Mouse (Mus musculus): Measurements from ENCODE around the gene Cyp2j8.
"Not testable (repeated sequence)": the region's sequence is repeated elsewhere in the genome, so short reads cannot be mapped to it uniquely, and the experiment has no call there.

Cyp2j8 gene

DNA sequence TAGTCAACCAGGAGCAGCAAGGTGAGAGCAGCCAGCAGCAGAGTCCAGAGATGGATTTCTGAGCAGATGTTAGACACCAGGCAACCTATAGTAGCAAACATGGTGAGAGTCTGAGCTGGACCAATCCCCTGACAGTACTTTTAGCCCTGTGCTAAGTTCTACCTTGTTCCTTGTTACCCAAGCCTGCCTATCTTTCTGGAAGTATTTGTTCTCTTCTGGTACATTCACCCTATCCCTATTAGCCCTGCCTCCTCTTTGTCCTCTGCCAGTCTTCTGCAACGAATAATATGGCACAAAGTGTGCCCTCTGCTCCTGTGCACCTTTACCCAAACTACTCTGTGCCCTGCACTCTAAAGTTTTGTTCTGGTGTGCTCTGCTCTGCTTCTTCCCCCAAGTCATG, at the start of gene Cyp2j8:
Gene Cyp2j8 (minus strand): TSS at position 101 of the 400 bp plus-strand sequence.
- DNase-seq (ENCODE audit: low spot score): no peak

DNA sequence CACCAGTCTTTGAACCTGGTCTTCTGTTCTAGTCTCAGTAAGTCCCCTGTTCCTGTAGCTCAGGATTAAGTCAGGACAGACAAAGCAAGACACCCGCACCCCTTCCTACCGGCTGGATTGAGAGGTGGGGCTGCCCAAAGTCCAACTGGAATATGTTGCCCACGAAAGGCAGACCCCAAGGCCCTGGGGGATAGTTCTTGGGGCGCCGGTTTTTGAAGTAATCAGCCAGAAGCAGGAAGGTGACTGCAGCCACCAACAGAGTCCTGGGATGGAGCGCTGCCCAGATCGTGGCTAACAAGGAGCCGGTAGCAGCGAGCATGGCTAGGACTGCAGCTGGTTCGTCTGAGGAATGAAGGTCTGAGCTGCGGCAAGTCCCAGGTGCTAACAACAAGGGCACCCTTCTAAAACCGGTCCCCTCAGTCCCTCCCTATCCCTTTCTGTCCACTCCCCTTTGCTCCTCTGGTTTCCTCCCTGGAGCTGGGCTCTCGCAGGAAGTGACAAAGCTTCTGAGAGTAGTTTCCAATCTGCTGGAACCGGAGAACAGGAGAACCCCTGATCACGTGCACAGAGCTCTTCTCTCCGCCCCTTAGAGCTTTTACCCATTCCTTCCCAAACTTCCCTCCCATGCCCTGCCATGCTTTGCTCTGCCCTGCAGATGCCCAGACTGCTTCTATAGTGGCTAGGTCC, 46.1 kb upstream of the Cyp2j8 start, which contains the start of gene Cyp2j6:
Gene Cyp2j6 (minus strand): TSS at position 529 of the 687 bp plus-strand sequence.
- DNase-seq (ENCODE audit: low spot score): no peak

DNA sequence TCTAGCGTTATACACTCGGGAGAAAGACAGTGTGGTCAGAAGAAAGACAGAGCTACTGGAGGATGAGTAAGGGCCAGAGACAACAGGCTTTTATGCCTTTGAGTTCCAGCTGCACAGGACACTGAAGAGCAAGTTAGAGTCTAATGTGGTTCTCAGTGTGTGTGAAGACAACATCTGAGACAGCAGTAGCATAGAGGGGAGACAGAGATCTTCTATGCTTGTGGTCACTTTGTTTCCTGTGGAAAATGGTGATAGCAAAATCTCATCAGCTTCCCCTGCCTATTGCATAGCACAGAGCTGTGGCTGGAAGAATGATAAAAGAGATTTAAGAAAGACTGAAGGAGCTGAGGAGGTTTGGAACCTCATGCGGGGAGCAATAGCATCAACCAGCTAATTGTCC, 44.4 kb upstream of the Cyp2j8 start:
- DNase-seq (ENCODE audit: low spot score): no peak

DNA sequence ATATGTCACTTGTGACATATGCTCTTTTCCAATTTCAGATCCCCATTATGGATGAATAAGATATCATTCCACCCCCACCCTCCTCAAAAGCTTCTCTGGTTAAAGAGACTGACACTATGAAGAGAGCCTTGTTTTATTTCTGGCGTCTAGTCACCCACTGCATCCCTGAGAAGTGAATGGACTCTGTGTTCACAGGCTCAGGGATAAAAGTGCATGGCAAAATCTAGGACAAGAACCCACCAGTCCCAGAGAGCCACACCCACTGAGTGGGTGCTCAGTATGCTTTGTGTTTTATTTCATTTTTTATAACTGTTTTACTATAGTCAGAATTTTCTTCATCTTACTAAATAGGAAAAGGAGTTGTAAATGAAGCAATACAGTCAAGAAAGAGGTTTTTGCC, 38.8 kb upstream of the Cyp2j8 start:
- DNase-seq (ENCODE audit: low spot score): no peak

DNA sequence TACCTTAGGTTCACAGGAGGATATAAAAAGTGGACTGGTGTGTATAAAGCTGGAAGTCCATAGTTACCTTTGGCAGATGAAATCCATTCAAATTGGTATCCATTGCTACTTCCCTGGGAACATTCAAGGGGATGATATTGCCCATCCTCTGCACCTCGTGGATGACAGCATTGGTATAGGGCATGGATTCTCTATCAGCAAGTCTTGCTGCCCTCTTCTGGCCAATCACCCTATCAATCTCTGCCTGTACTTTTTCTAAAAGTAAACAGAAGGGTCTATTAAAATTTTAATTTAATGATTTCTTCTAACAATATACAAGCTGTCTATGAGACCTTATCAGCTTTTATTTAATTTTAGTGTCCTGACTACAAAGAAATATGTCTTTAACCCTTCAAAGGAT, 18.6 kb upstream of the Cyp2j8 start:
- no peak for DNase-seq (ENCODE audit: low spot score)

DNA sequence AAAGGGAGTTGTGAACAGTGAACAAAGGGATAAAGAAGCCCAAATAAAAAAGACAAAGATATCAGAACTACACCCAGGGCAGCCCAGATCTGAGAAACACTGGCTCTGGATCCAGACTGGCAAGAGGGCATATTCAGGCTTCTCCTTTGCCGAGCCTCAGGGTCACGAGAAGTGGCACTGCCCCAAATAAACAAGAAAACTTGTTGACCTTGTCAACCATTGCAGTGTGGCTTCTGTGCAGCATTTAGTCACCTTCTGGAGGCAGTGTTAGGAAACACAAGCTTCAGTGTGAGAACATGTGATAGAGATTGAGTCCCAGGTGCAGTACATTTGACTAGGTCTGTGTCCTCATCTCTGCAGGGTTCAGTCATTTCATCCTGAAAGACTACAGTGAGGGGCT, 15.1 kb upstream of the Cyp2j8 start:
- DNase-seq (ENCODE audit: low spot score): no peak

DNA sequence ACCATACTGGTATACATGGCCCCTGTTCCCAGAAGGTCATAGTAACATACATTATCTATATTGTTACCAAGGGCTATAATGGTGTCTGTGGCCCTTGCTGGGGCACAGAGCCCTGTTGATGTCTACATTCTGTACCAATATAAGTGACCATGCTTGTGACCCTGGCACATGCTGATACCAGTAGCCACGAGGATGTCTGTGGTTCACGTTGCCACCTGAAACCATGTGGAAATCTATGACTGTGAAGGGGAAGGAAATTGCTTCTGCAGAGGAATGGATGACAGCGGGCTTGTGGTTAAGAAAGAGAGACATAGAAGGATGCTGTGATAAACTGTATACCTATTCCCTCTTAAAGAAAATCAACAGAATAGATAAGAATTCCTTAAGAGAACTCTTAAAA, 2.9 kb upstream of the Cyp2j8 start:
- DNase-seq (ENCODE audit: low spot score): no peak

DNA sequence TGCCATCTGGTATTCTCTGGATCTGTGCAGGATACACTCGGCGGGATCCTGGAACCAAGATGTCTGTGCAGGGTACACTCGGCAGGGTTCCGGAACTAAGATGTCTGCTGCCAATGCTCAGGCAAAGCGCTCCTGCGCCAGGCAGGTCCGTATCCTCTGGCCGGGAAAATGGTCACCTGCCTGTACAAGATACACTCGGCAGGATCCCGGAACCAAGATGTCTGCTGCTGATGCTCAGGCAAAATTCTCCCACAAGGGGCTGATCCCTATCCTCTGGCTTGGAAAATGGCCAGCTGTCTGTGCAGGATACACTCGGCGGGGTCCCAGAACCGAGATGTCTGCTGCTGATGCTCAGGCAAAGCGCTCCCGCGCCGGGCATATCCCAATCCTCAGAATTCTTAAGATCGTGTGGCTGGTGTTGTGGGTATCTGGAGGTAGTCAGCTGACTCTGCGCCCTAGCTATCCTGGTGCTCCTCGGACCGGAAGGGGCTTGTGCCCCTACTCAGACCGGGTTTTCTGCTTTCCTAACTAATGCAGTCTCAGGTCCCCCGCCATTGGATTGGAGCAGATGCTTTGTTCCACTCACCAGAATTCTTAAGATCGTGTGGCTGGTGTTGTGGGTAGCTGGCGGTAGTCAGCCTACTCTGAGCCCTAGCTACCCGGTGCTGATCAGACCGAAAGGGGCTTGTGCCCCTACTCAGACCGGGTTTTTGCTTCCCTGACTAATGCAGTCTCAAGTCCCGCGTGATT, 43.7 kb downstream of the Cyp2j8 start:
- not testable (repeated sequence) for DNase-seq (ENCODE audit: low spot score)

Measured in c-Kit-positive CD71-positive TER-119-positive erythroid progenitor cells, embryonic 14.5 days (primary cell).